Mouse (Mus musculus) embryo, embryonic 10 days (tissue): ENCODE results near the gene Traf1.

Source experiments
- DNase-seq: peaks from one replicate; pipeline ENCODE4 v3.0.0-alpha.2; 2015; ENCODE audit warnings: low spot score

The Traf1 gene

GRCm38 (mm10) chr2:34941061-34941675, 20.4 kb downstream of the Traf1 start:
- DNase-seq = no peak

DNA sequence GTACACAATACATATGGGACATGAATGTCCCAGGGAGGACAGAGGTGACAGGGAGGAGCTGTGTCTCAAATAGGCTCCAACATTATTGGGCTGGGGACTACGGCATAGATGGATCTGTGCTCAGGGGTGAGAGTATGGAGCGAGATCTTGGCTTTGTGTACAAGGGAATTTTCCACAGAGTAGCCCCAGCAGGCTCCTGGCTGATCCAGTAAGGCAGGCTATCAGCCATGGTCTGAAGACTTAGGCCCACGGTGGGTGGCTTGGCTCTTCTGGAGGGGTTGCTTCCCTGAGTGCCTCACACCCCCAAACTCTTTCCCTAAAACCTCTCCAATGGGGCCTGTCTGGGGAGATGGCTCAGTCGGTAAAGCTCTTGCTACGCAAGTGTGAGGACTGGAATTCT, 21.3 kb downstream of the Traf1 start:
- DNase-seq = no peak

DNA sequence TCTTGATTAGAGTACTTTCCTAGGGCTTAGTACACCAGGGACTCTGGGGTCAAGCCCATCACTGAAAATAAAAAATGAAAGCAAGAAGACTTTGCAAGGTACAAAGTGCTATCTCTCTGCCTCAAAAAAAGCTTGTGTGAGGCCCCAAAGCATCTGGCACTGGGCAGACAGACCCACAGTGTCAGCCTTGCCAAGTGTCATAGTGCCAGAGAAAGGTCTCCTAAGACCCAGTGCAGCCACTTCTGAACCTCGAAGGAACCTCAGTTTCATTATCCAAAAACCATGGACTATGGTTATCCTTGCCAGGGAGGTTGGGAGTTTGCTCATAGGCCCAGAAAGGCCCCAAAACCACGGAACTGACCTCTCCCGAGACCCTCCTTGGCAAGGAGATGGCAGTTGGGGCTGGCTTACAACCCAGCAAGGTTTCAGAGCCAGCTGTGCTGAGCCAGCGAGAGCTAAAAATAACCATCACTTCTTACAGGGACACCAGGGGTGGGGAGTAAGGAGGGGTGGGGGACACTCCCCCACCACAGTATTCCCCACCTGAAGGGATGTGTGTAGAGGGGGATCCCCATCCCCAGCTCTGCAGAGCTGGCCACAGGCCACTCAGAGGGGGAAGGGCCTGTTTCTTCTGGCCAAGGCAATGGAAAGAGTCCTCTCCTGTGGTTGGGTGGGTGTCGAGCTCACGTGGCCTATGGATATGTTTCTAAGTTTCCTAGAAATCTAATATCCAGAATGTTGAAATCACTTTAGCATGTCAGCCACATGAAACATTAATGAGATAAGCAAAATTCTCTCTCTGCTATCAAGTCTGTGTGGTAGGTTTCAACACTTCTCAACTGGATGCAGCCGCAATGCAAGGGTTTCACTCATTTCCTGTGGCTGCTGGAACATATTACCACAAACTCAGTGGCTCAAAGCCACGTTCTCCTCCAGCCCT, 23.0 kb downstream of the Traf1 start:
- DNase-seq = no peak

GRCm38 (mm10) chr2:34937460-34937859, 24.1 kb downstream of the Traf1 start:
- DNase-seq = no peak

DNA sequence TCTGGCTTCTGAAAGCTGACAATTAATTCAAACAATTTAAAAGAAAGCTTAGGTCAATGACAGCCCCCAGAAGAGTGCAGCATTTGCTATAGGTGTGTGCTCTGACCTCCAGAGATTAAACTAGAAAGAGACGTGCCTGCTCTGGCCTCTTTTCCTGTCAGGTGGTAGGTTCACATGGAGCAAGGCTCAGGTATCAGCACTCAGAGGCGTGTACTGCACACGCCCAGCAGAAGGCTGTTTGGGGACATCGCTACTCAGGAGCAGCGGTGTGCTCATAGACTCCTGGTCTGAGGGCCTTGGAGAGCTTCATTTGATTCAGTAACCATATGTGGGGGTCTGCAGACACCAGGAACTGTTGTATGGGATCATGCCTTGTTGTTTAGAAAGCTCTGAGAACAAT, 34.3 kb downstream of the Traf1 start:
- no peak for DNase-seq

DNA sequence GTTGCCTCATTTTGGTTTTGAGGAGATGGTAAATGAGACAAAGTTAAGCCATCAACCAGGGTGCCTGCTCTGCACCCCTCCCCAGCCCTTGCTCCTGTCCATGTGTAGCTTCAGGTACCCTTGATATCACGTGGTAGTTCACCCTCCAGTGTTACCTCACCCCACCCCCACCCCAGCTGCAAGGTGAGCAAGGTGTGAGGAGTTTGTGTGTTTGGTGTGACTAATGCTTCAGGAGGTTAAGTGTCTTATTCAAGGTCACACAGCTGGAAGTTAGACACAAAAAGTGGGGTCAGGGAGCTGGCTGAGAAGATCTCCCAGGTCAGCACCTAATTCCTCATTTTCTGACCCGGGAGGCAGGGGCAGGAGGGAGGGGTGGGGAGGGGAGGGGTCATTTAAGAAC, 38.8 kb downstream of the Traf1 start:
- DNase-seq = no peak

DNA sequence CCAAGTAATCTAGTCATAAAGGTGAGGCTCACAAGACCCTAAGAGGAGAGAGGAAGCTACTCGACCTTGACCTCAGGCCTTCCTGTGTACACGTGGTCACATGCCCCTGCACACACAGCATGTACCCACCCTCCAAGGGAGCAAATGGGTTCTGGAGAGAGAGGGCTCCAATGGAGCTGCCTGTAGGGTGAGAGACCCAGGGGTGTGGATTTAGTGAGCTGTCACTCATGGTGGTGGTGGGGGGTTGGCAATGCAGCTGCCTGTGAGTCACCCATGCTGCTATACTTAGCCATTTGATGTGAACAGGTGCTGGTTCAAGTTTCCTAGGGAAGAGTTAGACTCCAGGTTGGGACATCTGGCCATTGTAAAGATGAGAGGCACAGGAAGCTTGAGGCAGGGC, 41.4 kb downstream of the Traf1 start:
- DNase-seq = no peak

DNA sequence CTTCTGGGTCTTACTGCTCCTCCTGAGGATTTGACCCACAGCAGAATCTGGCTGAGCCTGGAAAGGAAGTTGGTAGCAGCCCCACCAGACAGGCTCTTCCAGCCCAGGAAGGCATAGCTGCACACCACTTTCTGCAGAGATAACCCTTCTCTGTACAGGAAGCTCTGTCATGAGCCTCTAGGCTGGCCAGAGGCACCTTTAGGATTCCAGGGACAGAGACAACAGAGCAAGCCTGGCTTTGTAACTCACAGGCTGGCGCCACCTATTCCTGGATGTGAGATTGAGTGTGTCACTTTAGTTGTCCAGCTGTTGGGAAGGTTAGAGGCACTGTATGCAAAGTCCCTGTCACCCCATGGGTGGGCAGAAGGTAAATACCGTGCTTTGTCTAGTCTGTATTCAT, 46.5 kb downstream of the Traf1 start:
- DNase-seq = peak; percentile 5

GRCm38 (mm10) chr2:34914823-34915082, 46.8 kb downstream of the Traf1 start:
- DNase-seq = no peak

DNA sequence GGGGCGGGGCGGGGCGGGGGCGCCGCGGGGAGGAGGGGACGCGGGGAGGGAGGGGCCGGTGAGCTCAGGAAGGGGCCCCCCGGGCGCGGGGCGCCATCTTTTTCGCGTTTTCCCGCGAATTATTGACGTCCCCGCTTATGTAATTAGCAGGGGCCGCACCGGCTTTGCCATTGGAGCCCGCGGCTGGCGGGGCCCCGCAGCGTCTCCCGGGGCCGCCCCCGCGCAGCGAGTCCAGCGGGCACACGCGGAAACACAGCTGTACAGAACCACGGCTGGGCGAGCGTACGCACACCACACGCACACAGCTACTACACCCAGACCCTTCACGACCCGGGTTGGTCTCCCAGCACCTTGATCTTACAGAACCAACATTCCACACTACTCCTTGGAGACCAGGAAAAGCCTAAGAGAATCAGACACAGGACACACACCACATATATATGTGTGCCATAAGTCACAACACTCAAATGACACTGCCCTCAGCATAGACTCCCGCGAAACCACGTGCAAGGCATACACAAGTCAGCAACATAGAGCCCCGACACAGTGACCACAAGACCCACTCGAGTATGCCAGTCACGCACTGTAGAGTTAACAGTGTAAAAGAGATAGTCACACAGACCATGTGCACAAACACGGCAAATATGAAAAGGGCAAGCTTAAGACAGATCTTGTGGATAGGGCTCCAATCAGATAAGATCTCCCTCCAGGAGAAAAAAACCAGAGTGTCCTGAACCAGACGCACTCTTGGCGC, 47.3 kb downstream of the Traf1 start:
- peak; percentile 34 for DNase-seq

DNA sequence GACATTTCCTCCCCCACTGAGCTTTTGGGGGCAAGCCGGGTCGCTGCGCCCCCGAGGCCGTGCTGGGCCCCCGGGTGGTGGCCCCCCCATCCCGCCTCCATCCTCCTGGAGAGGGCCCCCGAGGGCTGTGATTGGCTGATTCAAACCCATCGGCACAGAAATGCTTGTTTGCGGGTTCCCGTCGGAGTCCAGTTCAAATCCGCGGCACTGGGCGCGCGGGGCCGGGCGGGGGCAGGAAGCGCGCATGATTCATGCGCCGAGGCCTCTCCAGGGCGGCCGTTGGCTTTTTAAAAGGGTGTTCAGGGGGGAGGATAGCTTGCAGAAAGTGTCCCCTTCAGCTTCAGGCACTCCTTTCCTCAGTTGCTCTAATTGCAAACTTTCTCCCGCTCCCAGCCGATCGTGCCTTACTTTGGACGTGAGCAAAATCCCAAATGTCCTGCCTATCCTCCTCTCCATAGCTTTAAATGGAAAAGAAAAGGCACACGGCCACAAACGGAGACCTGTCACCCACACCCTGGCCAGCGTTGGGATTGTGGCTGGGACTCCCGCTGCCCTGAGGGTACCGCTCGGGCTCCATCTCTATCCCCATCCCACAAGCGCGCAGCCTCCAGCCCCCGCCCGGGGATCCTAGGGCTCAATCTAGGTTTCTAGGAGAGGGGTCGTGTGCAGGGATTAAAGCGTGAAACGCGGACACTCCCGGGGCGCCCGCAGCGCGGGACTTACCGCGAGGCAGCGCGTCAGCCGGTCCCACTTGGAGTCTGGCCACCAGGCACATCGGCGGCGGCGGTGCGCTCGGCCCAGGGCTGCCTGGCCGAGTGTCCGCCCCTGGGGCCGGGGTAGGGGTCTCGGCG, 48.1 kb downstream of the Traf1 start, which contains the start of gene Phf19:
TSS of gene Phf19 (minus strand) at position 809 of the 851 bp plus-strand sequence.
- peak; percentile 27 for DNase-seq

DNA sequence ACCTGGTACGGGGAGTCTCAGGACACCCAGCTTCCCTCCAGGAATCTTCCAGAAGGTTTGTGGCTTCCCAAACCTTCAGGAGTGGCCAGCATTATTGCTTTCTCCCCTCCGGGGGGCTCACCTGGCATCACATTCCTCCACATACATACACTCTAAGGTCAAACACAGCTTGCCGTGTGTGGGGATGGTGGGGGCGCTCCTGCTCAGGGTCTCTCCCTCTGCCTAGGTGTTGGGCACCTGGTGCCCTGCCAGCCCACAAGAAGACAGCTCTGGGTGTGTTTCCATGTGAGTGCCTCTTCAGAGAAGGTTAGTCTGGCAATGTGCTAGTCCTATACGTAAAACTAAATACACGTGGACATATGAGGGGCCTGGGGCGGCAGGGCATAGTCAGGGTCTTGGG, 49.0 kb downstream of the Traf1 start:
- no peak for DNase-seq

DNA sequence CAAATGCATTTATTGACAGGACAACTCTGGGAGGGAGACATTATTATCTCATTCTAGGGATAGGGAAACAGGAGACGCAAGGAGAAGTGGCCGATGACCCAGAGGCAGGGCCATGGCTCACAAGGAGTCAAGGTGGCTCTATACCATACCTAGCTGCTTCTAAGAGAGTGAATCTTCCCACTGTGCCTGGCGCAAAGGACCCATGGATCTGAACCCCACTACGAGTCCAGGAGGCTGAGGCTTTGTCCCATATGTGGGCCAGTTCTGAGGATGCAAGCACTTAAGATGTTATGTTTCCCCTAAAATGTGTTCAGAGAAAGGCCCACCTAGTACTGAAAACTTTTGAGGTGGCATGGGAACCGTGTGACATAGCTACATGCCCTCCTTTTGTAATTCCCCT, 49.7 kb downstream of the Traf1 start:
- DNase-seq = no peak

DNA sequence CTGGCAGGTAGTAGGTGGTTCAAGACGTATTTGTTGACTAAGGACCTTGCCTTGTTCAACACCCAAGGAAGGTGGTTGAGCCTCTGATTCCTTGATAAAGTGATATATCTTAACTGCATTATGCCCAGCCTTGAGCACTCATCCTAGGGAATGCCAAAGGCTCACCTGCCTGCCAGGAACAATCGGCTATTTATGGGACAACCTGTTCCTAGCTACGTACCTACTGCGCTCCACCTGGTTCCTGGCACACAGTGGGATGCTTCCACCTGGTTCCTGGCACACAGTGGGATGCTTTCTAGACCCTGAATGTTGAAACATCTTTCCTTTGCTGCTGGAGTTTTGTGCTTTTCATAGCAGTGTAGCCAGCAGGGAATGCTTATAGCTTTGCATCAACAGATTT, 51.9 kb downstream of the Traf1 start:
- no peak for DNase-seq

GRCm38 (mm10) chr2:34906861-34907604, 54.5 kb downstream of the Traf1 start:
- DNase-seq = no peak

GRCm38 (mm10) chr2:34906426-34906825, 55.1 kb downstream of the Traf1 start:
- no peak for DNase-seq

GRCm38 (mm10) chr2:34904849-34905542, 56.6 kb downstream of the Traf1 start:
- peak; percentile 98 for DNase-seq

- DNase-seq = peak; percentile 4
Observed at GRCm38 (mm10) chr2:34903652-34904405, 57.7 kb downstream of the Traf1 start.

DNA sequence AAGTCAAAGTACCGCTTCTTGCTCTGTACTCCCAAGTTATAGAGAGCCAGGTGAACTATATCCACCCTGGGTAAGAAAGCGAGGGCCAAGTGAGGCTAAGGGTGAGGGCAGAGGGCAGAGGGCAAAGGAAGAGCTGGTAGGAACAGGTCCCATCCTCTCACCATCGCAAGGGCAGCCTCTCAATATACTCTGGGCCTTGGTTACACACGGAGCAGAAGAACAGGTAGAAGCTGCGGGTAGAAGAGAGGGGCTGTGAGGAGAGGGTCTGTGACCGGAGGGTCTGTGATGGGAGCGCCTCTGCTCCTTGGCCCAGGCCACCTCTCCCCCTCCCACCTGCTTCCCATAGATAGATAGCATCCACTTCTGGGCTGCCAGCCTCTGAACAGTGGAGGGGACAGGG, 58.4 kb downstream of the Traf1 start:
- DNase-seq = no peak

DNA sequence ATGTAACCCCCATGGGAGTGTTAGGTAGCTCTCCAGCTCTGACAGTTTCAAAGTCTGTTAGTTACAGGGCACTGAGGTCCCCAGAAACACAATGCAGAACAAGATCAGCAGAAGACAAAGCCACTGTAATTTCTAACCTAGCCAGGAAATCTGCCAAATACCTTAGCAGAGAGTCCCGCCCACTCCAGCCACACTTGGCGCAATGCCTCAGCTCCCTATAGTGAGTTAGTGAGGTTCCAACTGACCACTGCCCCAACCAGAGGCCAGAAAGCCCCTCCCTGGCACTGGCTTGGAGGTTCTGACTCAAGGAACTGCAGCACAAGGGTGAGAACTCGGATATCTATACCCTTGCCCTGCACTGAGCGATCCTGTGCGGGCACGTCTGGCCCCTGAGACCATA, 58.8 kb downstream of the Traf1 start:
- DNase-seq = no peak
